Mouse (Mus musculus): ENCODE measurements around the gene Lrmp.
"Not testable (repeated sequence)": the region's sequence is repeated elsewhere in the genome, so short reads cannot be mapped to it uniquely, and the experiment has no call there.

Gene Lrmp

GRCm38 (mm10) chr6:145104241-145104939, 11.1 kb upstream of the Lrmp start:
- DNase-seq (ENCODE audit: low spot score in 2 of 2): no peak

- DNase-seq (ENCODE audit: low spot score in 2 of 2): no peak
Measured at GRCm38 (mm10) chr6:145105439-145105838, 10.0 kb upstream of the Lrmp start.

GRCm38 (mm10) chr6:145106163-145106842, 9.2 kb upstream of the Lrmp start:
- no peak for DNase-seq (ENCODE audit: low spot score in 2 of 2)

GRCm38 (mm10) chr6:145110786-145111185, 4.7 kb upstream of the Lrmp start:
- no peak for DNase-seq (ENCODE audit: low spot score in 2 of 2)

GRCm38 (mm10) chr6:145112865-145113264, 2.6 kb upstream of the Lrmp start:
- no peak for DNase-seq (ENCODE audit: low spot score in 2 of 2)

- DNase-seq (ENCODE audit: low spot score in 2 of 2): no peak
Measured at GRCm38 (mm10) chr6:145114561-145114960, 892 bp upstream of the Lrmp start.

- DNase-seq (ENCODE audit: low spot score in 2 of 2): no peak
Measured at GRCm38 (mm10) chr6:145116098-145116672, 732 bp downstream of the Lrmp start.

GRCm38 (mm10) chr6:145120086-145120485, 4.6 kb downstream of the Lrmp start:
- DNase-seq (ENCODE audit: low spot score in 2 of 2): no peak

- DNase-seq (ENCODE audit: low spot score in 2 of 2): no peak
Measured at GRCm38 (mm10) chr6:145120787-145121589, 5.5 kb downstream of the Lrmp start.

GRCm38 (mm10) chr6:145121590-145122420, 6.4 kb downstream of the Lrmp start:
- peak; percentile 70 to 82 for DNase-seq (ENCODE audit: low spot score in 2 of 2)

GRCm38 (mm10) chr6:145122423-145123059, 7.1 kb downstream of the Lrmp start:
- no peak for DNase-seq (ENCODE audit: low spot score in 2 of 2)

- DNase-seq (ENCODE audit: low spot score in 2 of 2): no peak
Measured at GRCm38 (mm10) chr6:145123136-145124060, 7.9 kb downstream of the Lrmp start.

- DNase-seq (ENCODE audit: low spot score in 2 of 2): no peak
Measured at GRCm38 (mm10) chr6:145124621-145125020, 9.2 kb downstream of the Lrmp start.

GRCm38 (mm10) chr6:145125591-145126113, 10.2 kb downstream of the Lrmp start:
- DNase-seq (ENCODE audit: low spot score in 2 of 2): no peak

GRCm38 (mm10) chr6:145127652-145128051, 12.2 kb downstream of the Lrmp start:
- DNase-seq (ENCODE audit: low spot score in 2 of 2): no peak

GRCm38 (mm10) chr6:145129563-145129962, 14.1 kb downstream of the Lrmp start:
- DNase-seq (ENCODE audit: low spot score in 2 of 2): no peak

GRCm38 (mm10) chr6:145131991-145132390, 16.5 kb downstream of the Lrmp start:
- no peak for DNase-seq (ENCODE audit: low spot score in 2 of 2)

- not testable (repeated sequence) for DNase-seq (ENCODE audit: low spot score in 2 of 2)
Measured at GRCm38 (mm10) chr6:145132969-145133368, 17.5 kb downstream of the Lrmp start.

- no peak for DNase-seq (ENCODE audit: low spot score in 2 of 2)
Measured at GRCm38 (mm10) chr6:145135295-145135694, 19.8 kb downstream of the Lrmp start.

All from spleen, postnatal 4 days (tissue).